Mouse (Mus musculus): ENCODE measurements around the gene Vmn2r117.
"Not testable (repeated sequence)": the region's sequence is repeated elsewhere in the genome, so short reads cannot be mapped to it uniquely, and the experiment has no call there.

The Vmn2r117 gene

GRCm38 (mm10) chr17:23479599-23479998 lies at the start of gene Vmn2r117:
Vmn2r117 (minus strand) TSS chr17:23479699.
- DNase-seq (ENCODE audit: low spot score in 2 of 2): not testable (repeated sequence)

- DNase-seq (ENCODE audit: low spot score in 2 of 2): not testable (repeated sequence)
Observed at GRCm38 (mm10) chr17:23522941-23523732, 43.6 kb upstream of the Vmn2r117 start.

GRCm38 (mm10) chr17:23518701-23519423 lies 39.4 kb upstream of the Vmn2r117 start:
- DNase-seq (ENCODE audit: low spot score in 2 of 2): no peak

- no peak for DNase-seq (ENCODE audit: low spot score in 2 of 2)
Observed at GRCm38 (mm10) chr17:23433150-23433679, 46.3 kb downstream of the Vmn2r117 start.
